Mouse (Mus musculus) CH12.LX (cell line): Measurements from ENCODE around the gene Akap2. TPM values are rescaled to one million over a fixed set of nuclear protein-coding genes. Genes with fewer than 3 reads are reported as not detected.

Experiments used
- DNase-seq: peaks from one replicate; pipeline ENCODE4 v3.0.0-alpha.2; 2013; ENCODE audit errors: extremely low read depth
- H3K27ac ChIP-seq: 2 replicates; pipeline ENCODE4 v1.5.1; 2012; ENCODE audit warnings: low read depth, mild to moderate bottlenecking, control low read depth, moderate library complexity; ENCODE audit not compliant: insufficient read depth
- H3K27me3 ChIP-seq: replicated peaks from 2 replicates; pipeline ENCODE3; 2012; ENCODE audit warnings: inconsistent platforms
- H3K36me3 ChIP-seq, 2 experiments: replicated peaks in 1 of 2; 2 replicates each; pipeline versions ENCODE3 to v1.6.1; 2012; ENCODE audit warnings: inconsistent platforms in 1 of 2, low read length in 1 of 2, mild to moderate bottlenecking in 1 of 2, mixed read lengths in 1 of 2, moderate library complexity in 1 of 2; ENCODE audit not compliant: control insufficient read depth in 1 of 2, insufficient read depth in 1 of 2
- H3K4me1 ChIP-seq, 2 experiments: 2 replicates each; pipeline ENCODE4 v1.6.1; 2012; ENCODE audit warnings: inconsistent platforms in 1 of 2, moderate library complexity in 1 of 2; ENCODE audit not compliant: insufficient read depth in 2 of 2, control insufficient read depth in 1 of 2
- H3K4me2 ChIP-seq: 2 replicates; pipeline ENCODE4 v1.6.1; 2012; ENCODE audit warnings: low read depth, mild to moderate bottlenecking, control low read depth; ENCODE audit not compliant: poor library complexity, insufficient read depth, severe bottlenecking
- H3K4me3 ChIP-seq, 3 experiments: fragments of 150-350 bp in 1 of 3; sonication (generic) in 1 of 3; replicated peaks in 1 of 3; 2 replicates each; pipeline versions ENCODE3 to v1.5.1; 2011 to 2012; ENCODE audit warnings: low read depth in 2 of 3, low read length in 2 of 3, mild to moderate bottlenecking in 2 of 3, moderate library complexity in 2 of 3, control low read depth in 1 of 3, improper control_type of control experiment in 1 of 3, inconsistent platforms in 1 of 3, mixed read lengths in 1 of 3; ENCODE audit not compliant: poor library complexity in 1 of 3
- H3K79me2 ChIP-seq: replicated peaks from 2 replicates; pipeline ENCODE4 v1.6.1; 2012; ENCODE audit warnings: mild to moderate bottlenecking, moderate library complexity; ENCODE audit not compliant: control insufficient read depth, poor library complexity, insufficient read depth, severe bottlenecking; ENCODE audit errors: extremely low read depth
- H3K9ac ChIP-seq: 2 replicates; pipeline ENCODE4 v1.6.1; 2012; ENCODE audit warnings: low read depth, mild to moderate bottlenecking, control low read depth, moderate library complexity; ENCODE audit not compliant: insufficient read depth
- H3K9me3 ChIP-seq: replicated peaks from 2 replicates; pipeline ENCODE3; 2012; ENCODE audit warnings: low read length, inconsistent platforms, mixed read lengths
- BHLHE40 ChIP-seq: IDR thresholded peaks from 2 replicates; pipeline ENCODE4 v1.6.1; 2011; ENCODE audit warnings: mild to moderate bottlenecking, low read depth, low read length, improper control_type of control experiment
- CHD1 ChIP-seq: IDR thresholded peaks from 2 replicates; pipeline ENCODE4 v1.6.1; 2012; ENCODE audit warnings: low read depth, low read length, improper control_type of control experiment, inconsistent platforms
- CTCF ChIP-seq, 2 experiments: IDR thresholded peaks in 1 of 2; conservative IDR thresholded peaks in 1 of 2; 2 replicates each; pipeline ENCODE4 v1.5.1; 2011 to 2012; ENCODE audit warnings: low read depth in 2 of 2, low read length in 2 of 2, improper control_type of control experiment in 1 of 2, inconsistent platforms in 1 of 2, mild to moderate bottlenecking in 1 of 2, moderate library complexity in 1 of 2
- ELF1 ChIP-seq: IDR thresholded peaks from 2 replicates; pipeline ENCODE4 v1.6.1; 2014; ENCODE audit warnings: low read depth, mild to moderate bottlenecking, inconsistent platforms, low read length, improper control_type of control experiment
- EP300 ChIP-seq: IDR thresholded peaks from 2 replicates; pipeline ENCODE4 v1.6.1; 2011; ENCODE audit warnings: low read length, improper control_type of control experiment
- JUND ChIP-seq: conservative IDR thresholded peaks from 2 replicates; pipeline ENCODE4 v1.6.1; 2011; ENCODE audit warnings: low read depth, low read length, improper control_type of control experiment
- MAX ChIP-seq: IDR thresholded peaks from 2 replicates; pipeline ENCODE4 v1.6.1; 2011; ENCODE audit warnings: low read length, improper control_type of control experiment
- MXI1 ChIP-seq: IDR thresholded peaks from 2 replicates; pipeline ENCODE4 v1.6.1; 2011; ENCODE audit warnings: mild to moderate bottlenecking, low read depth, low read length, improper control_type of control experiment
- MYC ChIP-seq: IDR thresholded peaks from 2 replicates; pipeline ENCODE4 v1.6.1; 2011; ENCODE audit warnings: low read depth, mild to moderate bottlenecking, improper control_type of control experiment, low read length
- RCOR1 ChIP-seq: conservative IDR thresholded peaks from 2 replicates; pipeline ENCODE4 v1.6.1; 2012; ENCODE audit warnings: low read depth, mild to moderate bottlenecking, inconsistent platforms, low read length, improper control_type of control experiment
- SIN3A ChIP-seq: IDR thresholded peaks from 2 replicates; pipeline ENCODE4 v1.6.1; 2012; ENCODE audit warnings: low read length, improper control_type of control experiment, inconsistent platforms
- SMC3 ChIP-seq: IDR thresholded peaks from 2 replicates; pipeline ENCODE4 v1.6.1; 2011; ENCODE audit warnings: low read depth, low read length, improper control_type of control experiment
- UBTF ChIP-seq: IDR thresholded peaks from 2 replicates; pipeline ENCODE4 v1.6.1; 2012; ENCODE audit warnings: low read depth, mild to moderate bottlenecking, inconsistent platforms, low read length, improper control_type of control experiment, moderate library complexity
- USF2 ChIP-seq: conservative IDR thresholded peaks from 2 replicates; pipeline ENCODE4 v1.6.1; 2011; ENCODE audit warnings: low read depth, low read length, improper control_type of control experiment
- ZC3H11A ChIP-seq: IDR thresholded peaks from 2 replicates; pipeline ENCODE4 v1.6.1; 2012; ENCODE audit warnings: low read depth, mild to moderate bottlenecking, inconsistent platforms, low read length, improper control_type of control experiment
- ZMIZ1 ChIP-seq: IDR thresholded peaks from 2 replicates; pipeline ENCODE4 v1.6.1; 2012; ENCODE audit warnings: low read depth, mild to moderate bottlenecking, inconsistent platforms, low read length, improper control_type of control experiment
- dilution Hi-C: fragments of 300-500 bp; cut with MboI; formaldehyde crosslinking; loops from 2 replicates; pipeline ENCODE4 v1.14.3; 2020; ENCODE audit warnings: low sequenced_read_pairs; ENCODE audit not compliant: extremely low pct_unique_long_range_greater_than_20kb, extremely low pct_ligation_motif_present
- in situ Hi-C: fragments of 300-500 bp; cut with MboI; formaldehyde crosslinking; loops from 3 replicates; pipeline ENCODE4 v1.14.3; 2019; ENCODE audit warnings: low sequenced_read_pairs, low pct_ligation_motif_present, low pct_unique_long_range_greater_than_20kb, mixed read lengths
- polyA plus RNA-seq: library from polyadenylated mRNA; unstranded; fragments of >175 nt; gene quantifications from 2 replicates; pipeline ENCODE4 v1.2.1, GENCODE M21; 2012; ENCODE audit warnings: low read depth; ENCODE audit not compliant: insufficient read length
- total RNA-seq, 2 experiments: library from RNA; depleted of rRNA; stranded (reverse); fragments of 300-350 nt in 1 of 2; fragments of >200 nt in 1 of 2; gene quantifications; 2 replicates each; pipeline ENCODE4 v1.2.3; 2012 to 2014

The Akap2 gene
- total and polyA plus RNA-seq, 3 experiments, result 0.25 TPM; not detected in 2

GRCm38 (mm10) chr4:57895902-57896301, 178.4 kb downstream of the Akap2 start:
- Histone ChIP-seq H3K4me3 (no peak overlapping the region), H3K27ac (no peak overlapping the region), H3K4me2 (no peak overlapping the region), H3K27me3 (no peaks in the 10 kb centered on the region), H3K79me2 (no peaks in the 10 kb centered on the region), H3K36me3 (no peaks in the 10 kb centered on the region), H3K9me3 (no peaks in the 10 kb centered on the region), H3K4me1 (no peaks in the 10 kb centered on the region), H3K9ac (no peak overlapping the region)
- dilution Hi-C loops, result no loop called here
- no peak for DNase-seq
- in situ Hi-C loops, result no loop called here
- TF ChIP-seq ZC3H11A (no peak), CTCF (conservative IDR thresholded peaks at IDR 0.05 in 1 of 2, IDR thresholded peaks at IDR 0.05 in 1 of 2; ENCODE audit: low read depth in 2 of 2, low read length in 2 of 2) (no peak), EP300 (no peak), CHD1 (no peak), USF2 (no peak), SIN3A (no peak), RCOR1 (no peak), BHLHE40 (no peak), MAX (no peak), JUND (no peak), ZMIZ1 (no peak), SMC3 (no peak), MYC (no peak), MXI1 (no peak)
- TF ChIP-seq, all 38 proteins: peak for 0

- Histone ChIP-seq H3K4me1 (no peaks in the 10 kb centered on the region), H3K9ac (no peak overlapping the region), H3K36me3 (no peaks in the 10 kb centered on the region), H3K4me3 (no peak overlapping the region), H3K27ac (no peak overlapping the region), H3K4me2 (no peak overlapping the region), H3K79me2 (no peaks in the 10 kb centered on the region), H3K27me3 (no peaks in the 10 kb centered on the region), H3K9me3 (no peaks in the 10 kb centered on the region)
- no peak for TF ChIP-seq ELF1
- no peak for TF ChIP-seq UBTF
- no peak for TF ChIP-seq SMC3
- no peak for TF ChIP-seq MAX
- TF ChIP-seq ZC3H11A, result no peak
- no peak for TF ChIP-seq BHLHE40
- no peak for DNase-seq
- in situ Hi-C loops (no loop called here), dilution Hi-C loops (no loop called here)
Observed at GRCm38 (mm10) chr4:57896631-57897030, 179.2 kb downstream of the Akap2 start.
